Mouse (Mus musculus): ENCODE measurements around the gene Nol9.

GRCm38 (mm10) chr4:152088133-152088532, 49.0 kb downstream of the Nol9 start:
- TF ChIP-seq CTCF (IDR thresholded peaks at IDR 0.05 in 2 of 3, conservative IDR thresholded peaks at IDR 0.05 in 1 of 3; ENCODE audit: control insufficient read depth in 1 of 3, insufficient read depth in 1 of 3, low read depth in 2 of 3, low read length in 3 of 3, poor library complexity in 1 of 3, severe bottlenecking in 1 of 3) = no peak
- no peak for TF ChIP-seq POLR2AphosphoS5 (IDR thresholded peaks at IDR 0.05; ENCODE audit: borderline replicate concordance, low read depth, low read length)
- no peak for TF ChIP-seq POLR2A (IDR thresholded peaks at IDR 0.05; ENCODE audit: control insufficient read depth in 1 of 2, insufficient read depth in 1 of 2, low read depth in 1 of 2, low read length in 2 of 2, poor library complexity in 1 of 2)
- no peak for TF ChIP-seq TCF12 (IDR thresholded peaks at IDR 0.05; ENCODE audit: low read depth, low read length)
- no peak for TF ChIP-seq EP300 (IDR thresholded peaks at IDR 0.05; ENCODE audit: low read depth in 1 of 2, low read length in 2 of 2)

All from MEL (cell line).